Mouse (Mus musculus): Measurements from ENCODE around the gene Bcl2l12.

Bcl2l12 gene

GRCm38 (mm10) chr7:44986879-44987718 lies 11.4 kb downstream of the Bcl2l12 start:
- DNase-seq (ENCODE audit: low spot score in 2 of 2) = peak in 1 of 2 experiments; percentile 26

- peak; percentile 99 to 100 for DNase-seq (ENCODE audit: low spot score in 2 of 2)
These were observed 12.2 kb downstream of the Bcl2l12 start, which contains the start of gene Prmt1 for GRCm38 (mm10) chr7:44986192-44986878. TSS of gene Prmt1 (minus strand) at chr7:44986568.

- DNase-seq (ENCODE audit: low spot score in 2 of 2) = peak; percentile 83
These were observed 12.8 kb downstream of the Bcl2l12 start for GRCm38 (mm10) chr7:44985595-44986191.

- DNase-seq (ENCODE audit: low spot score in 2 of 2) = no peak
These were observed 13.7 kb downstream of the Bcl2l12 start for GRCm38 (mm10) chr7:44984833-44985164.

DNA sequence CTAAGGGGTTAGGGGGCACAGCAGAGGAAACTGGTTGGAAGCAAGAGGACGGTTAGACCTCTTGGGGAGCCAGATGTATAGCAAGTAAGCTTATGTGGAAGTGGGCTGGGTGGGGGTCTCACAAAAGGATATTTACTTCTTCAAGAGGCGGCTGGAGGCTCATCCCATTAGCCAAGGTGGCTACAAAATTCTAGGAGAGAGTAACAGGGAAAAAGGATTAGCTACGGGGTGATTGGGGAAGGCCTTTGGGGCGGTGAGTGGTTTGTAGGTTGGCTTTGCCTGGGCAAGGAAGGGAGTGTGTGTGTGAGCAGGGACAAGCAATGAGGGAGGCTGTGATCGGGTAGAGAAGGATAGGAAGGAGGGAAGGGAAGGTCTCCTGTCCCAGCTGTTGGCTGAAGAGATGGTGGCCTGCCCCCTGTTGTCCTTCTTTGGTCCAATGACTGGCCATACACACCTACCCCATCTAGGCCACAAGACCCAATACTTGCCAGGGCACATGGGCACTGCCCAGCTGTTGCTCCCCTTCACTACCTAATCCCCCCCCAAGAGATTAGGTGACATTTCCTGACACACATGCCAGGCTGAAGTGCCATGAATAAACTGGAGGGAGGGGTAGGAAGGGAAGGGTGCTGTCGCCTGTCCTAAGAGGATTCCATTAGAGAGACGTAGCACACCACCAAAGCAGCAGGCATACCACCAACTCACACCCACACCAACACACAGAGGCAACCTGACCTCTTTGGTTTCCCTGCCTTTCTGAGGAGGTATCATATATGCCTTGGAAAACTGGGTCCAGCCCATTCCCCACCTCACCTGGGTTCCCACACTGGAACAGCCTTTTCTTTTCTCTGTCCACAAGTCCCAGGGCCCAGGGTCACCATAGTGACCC lies 14.3 kb downstream of the Bcl2l12 start:
- no peak for DNase-seq (ENCODE audit: low spot score in 2 of 2)

GRCm38 (mm10) chr7:44983085-44983484 lies 15.4 kb downstream of the Bcl2l12 start:
- peak; percentile 80 to 87 for DNase-seq (ENCODE audit: low spot score in 2 of 2)

DNA sequence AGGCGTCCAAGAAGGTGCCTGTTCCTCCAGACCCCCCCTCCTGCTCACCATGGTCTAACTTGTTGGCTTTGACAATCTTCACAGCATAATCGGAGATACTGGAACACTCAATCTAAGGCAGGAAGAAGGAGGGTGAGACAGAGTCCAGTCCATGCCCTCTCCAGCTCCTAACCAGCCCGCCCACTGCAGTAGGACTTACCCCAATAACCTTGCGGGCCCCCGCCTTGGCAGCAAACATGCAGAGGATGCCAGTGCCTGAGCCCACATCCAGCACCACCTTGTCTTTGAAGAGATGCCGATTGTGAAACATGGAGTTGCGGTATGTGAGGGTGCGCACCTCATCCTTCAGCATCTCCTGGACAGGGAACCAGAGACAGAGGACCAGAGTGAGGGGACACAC lies 17.0 kb downstream of the Bcl2l12 start:
- no peak for DNase-seq (ENCODE audit: low spot score in 2 of 2)

GRCm38 (mm10) chr7:44978300-44978699 lies 20.2 kb downstream of the Bcl2l12 start:
- DNase-seq (ENCODE audit: low spot score in 2 of 2) = no peak

DNA sequence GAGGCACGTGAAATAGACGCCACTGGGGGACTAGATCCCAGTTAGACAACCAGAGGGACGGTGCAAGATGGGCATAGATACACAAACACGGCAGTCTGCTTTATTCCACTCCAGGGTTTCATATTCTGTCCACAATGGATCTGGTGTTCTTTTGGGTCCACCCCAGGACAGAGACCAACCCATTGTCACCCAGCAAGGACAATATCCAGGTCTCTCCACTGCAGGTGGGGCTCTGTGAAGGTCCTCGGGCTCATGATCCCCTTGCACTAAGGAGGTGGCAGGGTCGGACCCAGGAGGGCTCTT lies 23.4 kb downstream of the Bcl2l12 start:
- DNase-seq (ENCODE audit: low spot score in 2 of 2) = no peak

DNA sequence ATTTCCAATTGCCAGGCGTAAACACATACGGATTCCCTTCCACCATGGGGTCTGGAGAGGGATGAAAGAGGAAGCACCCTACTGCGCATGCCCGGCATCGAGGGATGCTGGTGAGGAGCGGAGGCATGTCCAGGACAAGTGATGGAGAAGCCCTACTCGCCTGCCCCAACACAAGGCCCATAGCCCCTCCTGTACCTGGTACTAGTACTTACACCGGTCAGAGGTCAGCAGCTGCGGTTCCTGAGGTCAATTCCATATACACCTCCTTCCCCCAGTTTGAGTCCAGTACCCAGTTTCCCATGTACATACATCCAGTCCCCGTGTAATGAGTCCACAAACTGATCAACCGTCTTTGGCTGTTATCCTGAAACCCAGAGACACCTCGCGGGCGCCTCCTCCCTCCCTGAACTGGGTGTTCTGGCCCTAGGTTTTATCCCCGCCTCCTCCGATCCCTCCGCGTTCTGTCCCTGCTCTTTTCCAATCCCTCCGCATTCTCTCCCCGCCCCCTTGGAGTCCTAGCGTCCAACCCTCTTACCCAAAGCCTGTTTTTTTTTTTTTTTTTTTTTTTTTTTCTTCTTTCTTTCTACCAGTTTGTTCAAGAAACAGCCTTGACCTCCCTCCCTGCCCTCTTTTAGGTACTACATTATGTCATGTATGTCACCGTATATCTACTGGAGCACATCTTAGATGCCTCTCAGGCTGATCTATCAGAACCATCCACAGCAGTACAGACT lies 24.0 kb downstream of the Bcl2l12 start, which contains the start of gene Cpt1c:
Gene Cpt1c (minus strand): TSS at position 469 of the 734 bp plus-strand sequence.
- peak; percentile 94 to 96 for DNase-seq (ENCODE audit: low spot score in 2 of 2)

DNA sequence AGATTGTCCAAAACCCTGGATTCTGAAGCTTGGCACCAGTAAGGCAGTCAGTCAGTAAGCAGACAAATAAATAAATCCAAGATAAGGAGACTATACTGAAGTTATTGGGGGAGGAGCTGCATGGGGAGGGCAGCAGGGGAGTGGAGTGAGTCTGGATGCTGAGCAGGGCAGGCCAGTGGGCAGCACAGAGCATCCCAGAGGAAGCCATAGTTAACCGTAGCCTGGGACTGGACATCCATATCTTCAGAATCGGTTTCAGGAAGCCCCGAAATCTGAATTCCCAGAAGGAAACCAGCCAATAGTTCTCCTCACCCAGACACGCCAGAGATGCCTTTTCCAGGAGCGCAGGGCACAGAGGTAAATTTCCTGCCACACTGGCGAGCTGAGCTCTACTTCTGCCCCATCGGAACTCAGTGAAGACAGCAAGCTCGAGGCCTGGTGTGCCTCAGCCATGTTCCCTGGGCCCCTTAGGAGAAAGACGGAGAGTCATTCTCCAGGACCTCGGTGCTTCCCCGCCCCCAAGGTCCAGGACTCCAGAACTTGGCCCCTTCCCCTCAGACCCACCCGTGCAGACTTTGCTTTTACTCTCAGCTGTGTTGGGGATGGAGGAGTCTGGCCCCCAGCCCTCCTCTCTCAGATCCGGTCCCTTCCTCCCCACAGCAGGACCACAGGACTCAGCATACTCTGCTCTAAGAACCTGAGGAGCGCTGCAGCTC lies 24.9 kb downstream of the Bcl2l12 start:
- no peak for DNase-seq (ENCODE audit: low spot score in 2 of 2)

DNA sequence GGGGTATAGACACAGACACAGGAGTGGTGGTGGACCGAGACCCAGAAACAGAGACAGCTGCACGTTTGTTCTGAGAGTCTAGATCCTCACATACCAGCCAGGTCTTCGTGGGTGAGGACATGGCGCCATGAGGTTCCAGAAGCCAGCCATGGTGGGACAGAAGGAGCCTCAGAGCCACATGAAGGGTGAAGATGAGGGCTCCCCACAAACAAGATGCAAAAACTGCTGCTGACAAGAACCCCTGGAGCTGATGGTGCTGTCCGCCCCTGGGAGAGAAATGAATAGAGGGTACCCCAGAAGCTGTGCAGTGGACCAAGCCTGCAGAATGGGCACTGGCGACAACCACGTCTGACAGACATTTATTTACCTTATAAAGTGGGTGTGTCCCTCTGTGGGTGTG lies 27.4 kb downstream of the Bcl2l12 start:
- DNase-seq (ENCODE audit: low spot score in 2 of 2) = no peak

DNA sequence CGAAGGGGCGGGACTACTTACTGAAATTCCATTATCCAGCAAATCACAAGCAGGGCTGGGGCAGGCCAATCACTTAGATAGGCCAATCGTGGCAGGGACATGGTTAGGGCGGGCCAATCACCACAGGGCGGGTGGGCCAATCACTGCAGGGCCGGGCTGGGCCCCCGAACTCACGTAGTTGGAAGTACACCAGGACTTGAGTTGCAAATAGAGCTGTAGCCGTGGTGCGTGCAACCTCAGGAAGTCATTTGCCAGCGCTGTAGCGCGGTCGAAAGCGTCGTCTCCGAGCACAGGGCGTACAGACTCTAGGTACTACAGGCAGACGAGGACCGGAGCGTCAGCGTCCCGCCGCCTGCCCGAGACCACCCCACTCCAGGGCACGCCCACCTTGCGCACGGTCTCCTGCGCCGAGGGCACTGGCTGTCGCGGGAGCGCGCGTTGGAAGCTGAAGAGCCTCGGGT lies 28.3 kb downstream of the Bcl2l12 start:
- DNase-seq (ENCODE audit: low spot score in 2 of 2) = peak; percentile 92 to 95

- no peak for DNase-seq (ENCODE audit: low spot score in 2 of 2)
These were observed 31.9 kb downstream of the Bcl2l12 start for GRCm38 (mm10) chr7:44966638-44967037.

- DNase-seq (ENCODE audit: low spot score in 2 of 2) = no peak
These were observed 32.5 kb downstream of the Bcl2l12 start for GRCm38 (mm10) chr7:44965975-44966374.

DNA sequence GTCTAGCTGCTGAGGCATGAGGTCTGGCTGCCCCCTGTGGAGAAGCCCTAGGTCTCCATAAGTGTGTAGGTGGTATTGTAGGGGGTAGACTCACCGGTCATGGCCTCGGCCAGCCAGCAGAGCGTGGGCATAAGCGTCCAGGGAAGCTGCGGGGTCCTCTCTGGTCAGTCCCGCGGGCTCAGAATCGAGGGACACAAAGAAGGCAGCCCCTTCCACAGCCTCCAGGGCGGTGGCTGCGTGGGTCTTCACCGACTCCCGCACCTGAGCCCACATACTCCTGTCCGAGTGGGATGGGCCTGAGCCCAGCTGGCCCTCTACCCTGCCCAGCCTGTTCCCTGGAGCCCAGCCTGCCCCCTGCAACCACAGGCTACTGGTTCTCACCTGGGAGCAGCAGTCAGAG lies 33.5 kb downstream of the Bcl2l12 start:
- peak in 1 of 2 experiments; percentile 19 for DNase-seq (ENCODE audit: low spot score in 2 of 2)

DNA sequence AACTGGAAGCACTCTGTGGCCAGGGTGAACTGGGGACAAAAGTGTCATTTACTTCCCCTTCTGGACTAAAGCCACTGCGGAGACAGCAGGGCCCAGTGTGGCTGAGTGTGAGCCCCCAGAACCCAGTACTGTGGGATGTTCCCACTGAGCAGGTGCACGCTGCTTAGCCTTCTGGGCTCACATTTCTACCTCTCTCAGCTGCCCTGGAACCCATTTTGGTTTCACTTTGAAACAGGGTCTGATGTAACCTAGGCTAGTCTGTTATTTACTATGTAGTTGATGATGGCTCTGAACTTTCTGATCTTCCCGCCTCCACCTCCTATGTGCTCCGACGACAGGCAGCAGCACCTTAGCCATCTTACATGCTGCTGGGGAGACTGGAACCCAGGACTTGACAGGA lies 35.7 kb downstream of the Bcl2l12 start:
- no peak for DNase-seq (ENCODE audit: low spot score in 2 of 2)

- no peak for DNase-seq (ENCODE audit: low spot score in 2 of 2)
These were observed 36.2 kb downstream of the Bcl2l12 start for GRCm38 (mm10) chr7:44962337-44962736.

DNA sequence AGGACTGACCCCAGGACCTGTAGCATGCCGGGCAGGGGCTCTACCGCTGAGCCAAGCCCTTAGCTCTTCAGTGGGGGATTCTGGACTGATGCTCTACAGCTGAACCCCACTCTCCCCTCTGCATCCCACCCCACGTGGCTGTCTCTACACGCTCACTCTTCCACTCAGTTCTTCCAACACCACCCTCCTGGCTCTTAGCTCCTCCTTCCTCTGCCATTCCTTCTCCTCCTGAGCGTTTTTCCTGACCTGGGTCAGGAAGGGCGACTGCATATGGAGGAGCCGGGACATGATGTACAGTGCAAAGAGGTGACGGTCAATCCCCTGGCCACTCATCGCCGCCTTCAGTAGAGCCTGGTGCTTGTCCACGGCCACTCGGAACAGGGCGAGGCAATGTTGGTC lies 38.0 kb downstream of the Bcl2l12 start:
- peak; percentile 24 to 32 for DNase-seq (ENCODE audit: low spot score in 2 of 2)

- DNase-seq (ENCODE audit: low spot score in 2 of 2) = peak; percentile 25
These were observed 38.5 kb downstream of the Bcl2l12 start for GRCm38 (mm10) chr7:44959874-44960511.

All from right cerebral cortex, postnatal 10 days (tissue).